Mouse (Mus musculus) hindlimb bud, embryonic 11.5 days (tissue): ENCODE results near the gene Iqcm.
"Not testable (repeated sequence)": the region's sequence is repeated elsewhere in the genome, so short reads cannot be mapped to it uniquely, and the experiment has no call there.

ENCODE experiments used
- DNase-seq: peaks from one replicate; pipeline ENCODE4 v3.0.0-alpha.2; 2012; ENCODE audit warnings: low read depth, low spot score; ENCODE audit errors: extremely low spot score

The Iqcm gene

GRCm38 (mm10) chr8:75448394-75448793 is at the start of gene Iqcm:
Iqcm (plus strand) TSS chr8:75448694.
- DNase-seq: no peak

GRCm38 (mm10) chr8:75406489-75406888 is 42.0 kb upstream of the Iqcm start, which contains the start of gene Gm10358:
Gm10358 (minus strand) TSS chr8:75406589.
- DNase-seq: no peak

GRCm38 (mm10) chr8:75415696-75416095 is 32.8 kb upstream of the Iqcm start:
- DNase-seq: not testable (repeated sequence)

GRCm38 (mm10) chr8:75476756-75477155 is 28.3 kb downstream of the Iqcm start:
- DNase-seq: no peak

- DNase-seq: no peak
Observed at GRCm38 (mm10) chr8:75489035-75489678, 40.7 kb downstream of the Iqcm start.

- no peak for DNase-seq
Observed at GRCm38 (mm10) chr8:75509299-75509698, 60.8 kb downstream of the Iqcm start.

GRCm38 (mm10) chr8:75513786-75514185 is 65.3 kb downstream of the Iqcm start:
- DNase-seq: no peak

GRCm38 (mm10) chr8:75549284-75549683 is 100.8 kb downstream of the Iqcm start:
- DNase-seq: no peak

GRCm38 (mm10) chr8:75596281-75596680 is 147.8 kb downstream of the Iqcm start:
- DNase-seq: no peak

- DNase-seq: no peak
Observed at GRCm38 (mm10) chr8:75642958-75643357, 194.5 kb downstream of the Iqcm start.

- no peak for DNase-seq
Observed at GRCm38 (mm10) chr8:75659287-75659686, 210.8 kb downstream of the Iqcm start.

GRCm38 (mm10) chr8:75746561-75746960 is 298.1 kb downstream of the Iqcm start:
- DNase-seq: no peak

- no peak for DNase-seq
Observed at GRCm38 (mm10) chr8:75755596-75755995, 307.1 kb downstream of the Iqcm start.

- DNase-seq: no peak
Observed at GRCm38 (mm10) chr8:75828468-75829132, 380.1 kb downstream of the Iqcm start.

GRCm38 (mm10) chr8:75835245-75835644 is 386.8 kb downstream of the Iqcm start:
- no peak for DNase-seq

GRCm38 (mm10) chr8:75917603-75918344 is 469.3 kb downstream of the Iqcm start:
- no peak for DNase-seq

- DNase-seq: no peak
Observed at GRCm38 (mm10) chr8:75949166-75949565, 500.7 kb downstream of the Iqcm start.

GRCm38 (mm10) chr8:75956016-75956415 is 507.5 kb downstream of the Iqcm start:
- no peak for DNase-seq

GRCm38 (mm10) chr8:76018501-76018900 is 570.0 kb downstream of the Iqcm start:
- DNase-seq: no peak
